Mouse (Mus musculus): ENCODE measurements around the gene Ptpn1. TPM values are rescaled to one million over a fixed set of nuclear protein-coding genes. Genes with fewer than 3 reads are reported as not detected.

Ptpn1 gene
- polyA plus RNA-seq, 1 experiment = 24.4 TPM

DNA sequence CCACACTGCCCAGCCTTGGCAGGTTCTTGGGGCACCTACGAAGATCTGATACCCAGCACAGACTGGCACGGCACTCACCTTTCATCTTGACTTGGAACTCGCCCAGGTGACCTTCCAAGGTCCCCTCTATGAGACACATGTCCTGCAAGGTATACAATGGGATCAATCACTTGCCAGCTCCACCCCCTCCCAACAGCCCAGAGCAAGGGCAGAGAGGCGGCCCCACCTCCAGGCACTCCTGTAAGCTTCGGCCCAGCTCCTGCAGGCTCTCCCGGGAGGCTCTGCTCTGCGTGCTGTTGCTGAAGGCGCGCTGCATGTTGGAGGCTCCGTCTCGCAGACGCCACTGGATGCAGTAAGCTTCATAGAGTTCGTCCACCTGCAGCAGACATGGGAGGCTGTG is 61.4 kb downstream of the Ptpn1 start:
- Histone ChIP-seq H3K27me3 (ENCODE audit: control insufficient read depth, insufficient read depth, low read length) (no peaks in the 10 kb centered on the region), H3K4me1 (ENCODE audit: control insufficient read depth, insufficient read depth, insufficient read length, low read length) (peaks cover 13% of the 10 kb centered on the region), H3K36me3 (ENCODE audit: control insufficient read depth, insufficient read depth, low read length) (no peaks in the 10 kb centered on the region), H3K27ac (ENCODE audit: insufficient read depth, low read depth, low read length) (no peak overlapping the region), H3K4me3 (ENCODE audit: low read depth, low read length) (no peak overlapping the region)
- 36% methylated on average over 13 of the region's 13 CpGs for WGBS
- TF ChIP-seq CTCF (IDR thresholded peaks at IDR 0.05; ENCODE audit: extremely low read depth, insufficient read length, insufficient replicate concordance, low read depth, low read length) = no peak
- TF ChIP-seq POLR2A (IDR thresholded peaks at IDR 0.05; ENCODE audit: low read depth, low read length) = no peak

DNA sequence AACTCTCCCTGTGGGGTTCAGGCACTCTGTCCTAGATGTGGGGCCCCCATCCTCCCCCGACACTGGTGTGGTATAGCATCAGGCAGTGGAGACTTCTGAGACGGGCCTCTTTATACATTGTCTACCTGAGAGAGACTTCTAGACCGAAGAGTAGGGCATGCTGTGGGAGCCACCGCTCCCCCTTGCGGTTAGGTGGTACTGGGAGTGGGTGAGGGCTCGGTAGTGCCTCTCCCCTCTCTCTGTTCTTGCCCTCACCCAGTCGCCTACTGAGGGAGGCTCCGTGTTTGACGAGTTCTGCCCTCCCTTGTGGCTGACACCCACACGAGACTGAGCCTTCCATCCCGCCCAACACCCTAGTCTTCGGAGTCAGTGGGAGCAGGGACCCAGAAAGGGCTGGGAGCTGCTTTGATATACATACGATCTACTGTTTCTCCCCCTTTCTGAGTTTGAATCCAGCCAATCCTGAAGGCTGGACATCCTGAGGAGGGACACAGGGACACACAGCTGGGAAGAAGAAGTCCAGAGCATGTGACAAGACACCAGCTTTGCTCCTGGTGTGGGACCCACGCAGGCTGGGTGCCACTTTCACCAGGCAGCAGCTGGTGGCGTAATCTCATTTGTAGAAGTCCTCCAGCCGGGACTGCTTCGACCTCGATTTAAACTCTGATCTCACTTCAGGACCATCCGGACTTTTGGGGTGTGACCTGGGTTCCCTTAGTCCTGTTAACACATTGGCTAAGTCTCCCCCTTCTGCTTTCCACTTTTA is 64.2 kb downstream of the Ptpn1 start:
- Histone ChIP-seq H3K27me3 (ENCODE audit: control insufficient read depth, insufficient read depth, low read length) (no peaks in the 10 kb centered on the region), H3K27ac (ENCODE audit: insufficient read depth, low read depth, low read length) (no peak overlapping the region), H3K4me1 (ENCODE audit: control insufficient read depth, insufficient read depth, insufficient read length, low read length) (peaks cover 8% of the 10 kb centered on the region; the same call in 1 of the 2 replicates), H3K36me3 (ENCODE audit: control insufficient read depth, insufficient read depth, low read length) (no peaks in the 10 kb centered on the region), H3K4me3 (ENCODE audit: low read depth, low read length) (no peak overlapping the region)
- WGBS = 71% methylated on average over 19 of the region's 19 CpGs
- TF ChIP-seq CTCF (IDR thresholded peaks at IDR 0.05; ENCODE audit: extremely low read depth, insufficient read length, insufficient replicate concordance, low read depth, low read length) (no peak), POLR2A (IDR thresholded peaks at IDR 0.05; ENCODE audit: low read depth, low read length) (no peak)

DNA sequence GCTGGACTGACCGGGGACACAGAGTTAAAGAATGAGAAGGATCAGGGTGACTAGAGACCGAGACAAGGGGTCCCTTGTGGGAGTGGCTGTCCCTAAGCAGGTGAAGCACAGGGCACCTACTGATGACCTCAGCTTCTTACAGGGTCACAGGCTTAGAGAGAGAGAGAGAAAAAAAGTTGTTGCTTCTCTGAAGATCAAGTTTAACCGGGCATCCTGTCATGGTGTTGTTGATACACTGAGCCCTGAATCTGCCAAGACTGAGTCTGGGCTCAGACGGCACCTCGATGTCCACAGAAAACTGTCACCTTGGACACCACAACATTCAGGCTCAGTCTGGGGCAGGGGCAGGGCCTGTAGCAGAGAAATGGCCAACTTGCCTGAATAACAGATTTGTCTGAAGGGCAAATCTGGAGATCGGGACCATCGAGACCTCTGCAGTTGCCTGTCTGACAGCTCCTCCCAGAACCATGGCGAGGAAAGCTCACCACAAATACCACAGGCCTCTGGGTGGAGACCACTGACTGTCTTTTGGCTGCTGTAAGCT is 64.9 kb downstream of the Ptpn1 start:
- no peak for TF ChIP-seq CTCF (IDR thresholded peaks at IDR 0.05; ENCODE audit: extremely low read depth, insufficient read length, insufficient replicate concordance, low read depth, low read length)
- no peak for TF ChIP-seq POLR2A (IDR thresholded peaks at IDR 0.05; ENCODE audit: low read depth, low read length)
- Histone ChIP-seq H3K27me3 (ENCODE audit: control insufficient read depth, insufficient read depth, low read length) (no peaks in the 10 kb centered on the region), H3K4me3 (ENCODE audit: low read depth, low read length) (no peak overlapping the region), H3K4me1 (ENCODE audit: control insufficient read depth, insufficient read depth, insufficient read length, low read length) (peaks cover 8% of the 10 kb centered on the region; the same call in 1 of the 2 replicates), H3K27ac (ENCODE audit: insufficient read depth, low read depth, low read length) (no peak overlapping the region), H3K36me3 (ENCODE audit: control insufficient read depth, insufficient read depth, low read length) (no peaks in the 10 kb centered on the region)
- WGBS = 77% methylated on average over 8 of the region's 8 CpGs

DNA sequence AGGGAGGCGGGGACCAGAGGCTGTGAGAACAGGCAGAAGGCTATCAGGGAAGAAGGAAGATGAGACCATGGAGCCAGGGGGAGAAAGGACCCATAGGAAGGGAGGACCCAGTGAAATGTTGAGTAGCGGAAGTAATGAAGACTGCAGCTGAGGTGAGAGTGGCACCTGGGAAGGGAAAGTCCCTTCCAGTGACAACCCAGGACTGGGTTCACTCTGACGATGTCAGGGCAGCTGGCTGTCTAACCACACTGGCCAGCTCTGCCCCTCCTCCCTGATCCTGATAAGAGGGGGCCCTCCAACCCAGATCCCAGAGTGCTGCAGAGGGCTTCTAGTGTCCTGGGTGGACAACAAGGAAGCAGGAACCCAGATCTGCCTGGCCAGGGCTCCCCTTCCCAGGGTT is 65.7 kb downstream of the Ptpn1 start:
- no peaks in the 10 kb centered on the region for H3K36me3 ChIP-seq (ENCODE audit: control insufficient read depth, insufficient read depth, low read length)
- WGBS = 18% methylated on average over 2 of the region's 3 CpGs
- no peak overlapping the region for H3K4me3 ChIP-seq (ENCODE audit: low read depth, low read length)
- H3K27ac ChIP-seq (ENCODE audit: insufficient read depth, low read depth, low read length) = no peak overlapping the region
- TF ChIP-seq POLR2A (IDR thresholded peaks at IDR 0.05; ENCODE audit: low read depth, low read length) (no peak), CTCF (IDR thresholded peaks at IDR 0.05; ENCODE audit: extremely low read depth, insufficient read length, insufficient replicate concordance, low read depth, low read length) (no peak)
- H3K27me3 ChIP-seq (ENCODE audit: control insufficient read depth, insufficient read depth, low read length) = no peaks in the 10 kb centered on the region
- H3K4me1 ChIP-seq (ENCODE audit: control insufficient read depth, insufficient read depth, insufficient read length, low read length) = peaks cover 8% of the 10 kb centered on the region; the same call in 1 of the 2 replicates

DNA sequence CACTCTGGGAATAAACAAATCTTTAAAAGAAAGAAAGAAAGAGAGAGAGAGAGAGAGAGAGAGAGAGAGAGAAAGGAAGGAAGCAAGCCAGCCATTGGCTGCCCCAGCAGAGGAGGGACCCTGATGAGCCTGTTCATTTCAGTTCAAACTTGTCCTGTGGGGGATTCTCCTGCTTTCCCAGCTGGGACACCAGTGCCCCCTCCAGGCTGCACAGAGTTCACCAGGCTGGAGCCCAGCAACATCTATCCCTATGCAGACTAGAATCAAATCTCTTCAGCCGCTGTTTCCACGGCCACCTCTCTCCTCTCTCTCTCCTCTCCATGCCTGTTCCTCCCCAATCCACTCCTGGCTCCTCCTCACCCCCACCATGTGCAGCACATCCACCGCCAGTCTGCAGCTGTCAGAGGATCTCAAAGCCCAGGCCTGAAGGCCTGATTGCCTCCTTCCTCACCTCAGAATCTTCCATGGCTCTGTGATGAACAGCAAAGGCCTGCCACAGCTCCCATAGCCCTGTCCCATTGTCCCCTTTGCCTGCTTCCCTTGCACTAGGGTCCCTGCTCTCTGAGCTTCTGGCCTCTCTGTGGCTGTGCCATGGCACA is 67.4 kb downstream of the Ptpn1 start:
- 95% methylated on average over 3 of the region's 3 CpGs for WGBS
- H3K27me3 ChIP-seq (ENCODE audit: control insufficient read depth, insufficient read depth, low read length) = no peaks in the 10 kb centered on the region
- no peak overlapping the region for H3K4me3 ChIP-seq (ENCODE audit: low read depth, low read length)
- peaks cover 4% of the 10 kb centered on the region; the same call in 1 of the 2 replicates for H3K4me1 ChIP-seq (ENCODE audit: control insufficient read depth, insufficient read depth, insufficient read length, low read length)
- no peaks in the 10 kb centered on the region for H3K36me3 ChIP-seq (ENCODE audit: control insufficient read depth, insufficient read depth, low read length)
- no peak for TF ChIP-seq POLR2A (IDR thresholded peaks at IDR 0.05; ENCODE audit: low read depth, low read length)
- TF ChIP-seq CTCF (IDR thresholded peaks at IDR 0.05; ENCODE audit: extremely low read depth, insufficient read length, insufficient replicate concordance, low read depth, low read length) = no peak
- no peak overlapping the region for H3K27ac ChIP-seq (ENCODE audit: insufficient read depth, low read depth, low read length)

DNA sequence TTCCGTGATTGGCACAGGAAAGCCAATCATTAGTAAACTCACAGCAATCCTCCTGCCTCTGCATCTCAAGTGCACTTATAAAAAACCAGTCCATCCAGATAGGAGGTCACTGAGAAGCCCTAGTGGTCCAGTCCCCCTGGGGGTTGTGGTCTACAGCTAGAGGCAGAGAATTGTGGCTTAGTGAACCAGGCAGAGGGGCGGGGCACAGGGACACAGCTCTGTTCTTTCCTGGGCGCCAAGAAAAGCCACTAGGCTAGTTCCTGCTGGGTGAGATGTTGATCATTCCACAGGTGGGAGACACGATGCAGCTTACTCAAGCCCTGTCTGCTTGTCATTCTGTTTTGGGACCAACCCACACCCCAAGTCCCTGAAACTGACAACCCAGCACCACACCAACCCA is 70.3 kb downstream of the Ptpn1 start:
- Histone ChIP-seq H3K36me3 (ENCODE audit: control insufficient read depth, insufficient read depth, low read length) (no peaks in the 10 kb centered on the region), H3K4me1 (ENCODE audit: control insufficient read depth, insufficient read depth, insufficient read length, low read length) (peaks cover 28% of the 10 kb centered on the region), H3K27me3 (ENCODE audit: control insufficient read depth, insufficient read depth, low read length) (no peaks in the 10 kb centered on the region), H3K4me3 (ENCODE audit: low read depth, low read length) (no peak overlapping the region), H3K27ac (ENCODE audit: insufficient read depth, low read depth, low read length) (no peak overlapping the region)
- TF ChIP-seq POLR2A (IDR thresholded peaks at IDR 0.05; ENCODE audit: low read depth, low read length) (no peak), CTCF (IDR thresholded peaks at IDR 0.05; ENCODE audit: extremely low read depth, insufficient read length, insufficient replicate concordance, low read depth, low read length) (no peak)
- 52% methylated on average over 4 of the region's 4 CpGs for WGBS

DNA sequence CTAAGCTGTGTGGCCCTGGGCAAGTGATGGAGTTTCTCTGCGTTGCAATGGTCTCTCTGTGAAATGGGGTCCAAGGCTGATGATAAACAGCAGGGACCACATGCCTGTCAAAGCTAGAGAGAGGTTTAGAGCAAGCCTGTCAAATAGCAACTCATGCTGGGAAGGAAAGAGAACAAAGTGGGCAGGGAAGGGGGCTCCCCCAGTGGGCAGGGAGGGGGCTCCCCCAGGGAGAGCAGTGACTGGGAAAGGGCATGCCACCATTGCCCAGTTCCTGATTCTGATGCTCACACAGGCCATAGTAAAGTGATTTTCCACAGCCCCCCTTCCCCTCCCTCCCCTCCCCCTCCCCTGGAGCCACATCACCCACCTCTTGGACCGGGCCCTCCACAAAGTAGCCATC is 71.0 kb downstream of the Ptpn1 start:
- Histone ChIP-seq H3K36me3 (ENCODE audit: control insufficient read depth, insufficient read depth, low read length) (no peaks in the 10 kb centered on the region), H3K4me1 (ENCODE audit: control insufficient read depth, insufficient read depth, insufficient read length, low read length) (peaks cover 24% of the 10 kb centered on the region), H3K27me3 (ENCODE audit: control insufficient read depth, insufficient read depth, low read length) (no peaks in the 10 kb centered on the region), H3K27ac (ENCODE audit: insufficient read depth, low read depth, low read length) (no peak overlapping the region), H3K4me3 (ENCODE audit: low read depth, low read length) (no peak overlapping the region)
- TF ChIP-seq CTCF (IDR thresholded peaks at IDR 0.05; ENCODE audit: extremely low read depth, insufficient read length, insufficient replicate concordance, low read depth, low read length) (no peak), POLR2A (IDR thresholded peaks at IDR 0.05; ENCODE audit: low read depth, low read length) (no peak)
- 84% methylated on average over 2 of the region's 2 CpGs for WGBS
